Mouse (Mus musculus) thymus, postnatal 0 days (tissue): Measurements from ENCODE around the gene Fbxl17. TPM values are rescaled to one million over a fixed set of nuclear protein-coding genes. Genes with fewer than 3 reads are reported as not detected.

Source experiments
- DNase-seq: peaks from one replicate; pipeline ENCODE4 v3.0.0-alpha.2; 2015; ENCODE audit warnings: low spot score
- polyA plus RNA-seq: library from polyadenylated mRNA; unstranded; fragments of >200 nt; fragmentation: Nextera tagmentation; extraction: Ambion mirVana; gene quantifications from 2 replicates; pipeline ENCODE4 v1.2.1, GENCODE M21; 2015

Gene Fbxl17
- polyA plus RNA-seq, 1 experiment from 2014 or later, result 5.8 TPM

GRCm38 (mm10) chr17:63168019-63168788 is 331.6 kb downstream of the Fbxl17 start:
- no peak for DNase-seq

GRCm38 (mm10) chr17:63167248-63167647 is 332.6 kb downstream of the Fbxl17 start:
- DNase-seq, result no peak

GRCm38 (mm10) chr17:63166692-63167091 is 333.1 kb downstream of the Fbxl17 start:
- DNase-seq, result no peak

- DNase-seq, result no peak
These were observed 334.0 kb downstream of the Fbxl17 start for GRCm38 (mm10) chr17:63165847-63166246.

GRCm38 (mm10) chr17:63164289-63164688 is 335.5 kb downstream of the Fbxl17 start:
- no peak for DNase-seq

GRCm38 (mm10) chr17:63161953-63162352 is 337.9 kb downstream of the Fbxl17 start:
- no peak for DNase-seq

- DNase-seq, result no peak
These were observed 340.6 kb downstream of the Fbxl17 start for GRCm38 (mm10) chr17:63159196-63159595.

GRCm38 (mm10) chr17:63158436-63158835 is 341.4 kb downstream of the Fbxl17 start:
- DNase-seq, result no peak

- no peak for DNase-seq
These were observed 341.9 kb downstream of the Fbxl17 start for GRCm38 (mm10) chr17:63157906-63158305.

GRCm38 (mm10) chr17:63157019-63157418 is 342.8 kb downstream of the Fbxl17 start:
- DNase-seq, result no peak

- no peak for DNase-seq
These were observed 353.3 kb downstream of the Fbxl17 start for GRCm38 (mm10) chr17:63146514-63146913.

- DNase-seq, result no peak
These were observed 353.9 kb downstream of the Fbxl17 start for GRCm38 (mm10) chr17:63145751-63146491.

GRCm38 (mm10) chr17:63145311-63145741 is 354.5 kb downstream of the Fbxl17 start:
- no peak for DNase-seq

GRCm38 (mm10) chr17:63143825-63144224 is 356.0 kb downstream of the Fbxl17 start:
- no peak for DNase-seq

GRCm38 (mm10) chr17:63134805-63135204 is 365.0 kb downstream of the Fbxl17 start:
- no peak for DNase-seq

GRCm38 (mm10) chr17:63122427-63122826 is 377.4 kb downstream of the Fbxl17 start:
- DNase-seq, result no peak

- no peak for DNase-seq
These were observed 380.1 kb downstream of the Fbxl17 start for GRCm38 (mm10) chr17:63119701-63120100.

GRCm38 (mm10) chr17:63119077-63119476 is 380.7 kb downstream of the Fbxl17 start:
- no peak for DNase-seq

- DNase-seq, result no peak
These were observed 382.7 kb downstream of the Fbxl17 start for GRCm38 (mm10) chr17:63117130-63117529.

- no peak for DNase-seq
These were observed 385.3 kb downstream of the Fbxl17 start for GRCm38 (mm10) chr17:63114399-63115085.

GRCm38 (mm10) chr17:63112826-63113225 is 387.0 kb downstream of the Fbxl17 start:
- DNase-seq, result no peak

GRCm38 (mm10) chr17:63110994-63111393 is 388.8 kb downstream of the Fbxl17 start:
- DNase-seq, result no peak
